Mouse (Mus musculus): ENCODE data around the gene Tsga10.
"Not testable (repeated sequence)": the region's sequence is repeated elsewhere in the genome, so short reads cannot be mapped to it uniquely, and the experiment has no call there.

The Tsga10 gene

DNA sequence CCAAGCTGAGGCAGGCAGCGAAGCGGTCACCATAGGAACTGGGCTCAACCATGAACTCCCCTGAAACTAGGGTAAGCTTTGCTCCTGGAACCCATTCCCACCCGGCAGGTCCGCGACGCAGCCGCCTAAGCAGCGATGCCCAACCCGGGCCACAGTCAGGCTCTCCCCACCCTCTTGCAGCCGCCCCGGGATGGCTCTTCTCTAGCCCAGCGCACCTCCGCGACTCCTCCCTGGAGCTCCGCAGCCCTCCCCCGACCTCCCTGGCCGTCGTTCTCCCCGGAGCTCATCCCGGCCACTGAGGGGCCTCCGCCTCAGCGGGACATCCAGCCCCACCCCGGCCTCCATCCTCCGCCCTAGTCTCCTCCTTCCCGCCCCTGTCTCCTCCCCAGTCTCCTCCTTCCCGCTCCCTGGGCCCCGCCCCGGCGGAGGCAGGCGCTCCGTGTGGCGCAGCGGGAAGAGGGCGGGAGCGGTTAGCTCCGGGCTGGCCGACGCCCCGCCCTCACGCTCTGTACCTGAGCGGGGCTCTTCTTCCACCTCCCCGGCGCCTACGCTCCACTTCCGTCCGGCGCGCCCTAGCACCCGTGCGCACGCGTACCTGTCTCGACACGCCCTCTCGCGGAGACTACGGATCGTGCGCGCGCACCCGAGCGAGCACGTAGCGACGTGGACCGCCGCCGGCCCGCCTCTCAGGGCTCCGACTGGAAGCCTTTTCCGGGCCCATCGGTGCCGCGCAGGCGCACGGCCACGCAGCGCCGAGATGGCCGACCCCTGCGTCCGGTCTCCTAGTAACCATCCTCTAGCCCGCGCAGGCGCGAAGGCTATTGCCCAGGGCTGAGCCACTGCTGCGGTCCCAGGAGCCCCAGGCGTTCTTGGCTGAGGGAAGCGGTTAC is 1.5 kb downstream of the Tsga10 start:
- DNase-seq (ENCODE audit: low read depth) = peak; percentile 99

DNA sequence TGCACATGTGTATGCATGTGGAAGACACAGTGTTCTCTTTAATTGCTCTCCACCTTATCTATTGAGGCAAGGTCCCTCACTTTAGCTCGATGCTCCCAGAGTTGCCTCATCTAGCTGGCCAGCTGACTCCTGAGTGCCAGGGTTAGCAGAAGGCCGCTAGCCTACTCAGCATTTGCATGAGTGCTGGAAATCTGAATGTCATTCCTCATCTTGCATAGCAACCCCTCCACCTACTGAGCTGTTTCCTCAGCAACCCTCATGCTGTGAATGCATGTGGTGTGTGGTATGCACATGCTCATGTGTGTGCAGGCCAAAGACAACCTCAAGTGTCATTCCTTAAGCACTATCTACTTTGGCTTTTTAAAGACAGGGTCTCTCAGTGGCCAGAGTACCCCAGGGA is 15.5 kb downstream of the Tsga10 start:
- DNase-seq (ENCODE audit: low read depth) = no peak

DNA sequence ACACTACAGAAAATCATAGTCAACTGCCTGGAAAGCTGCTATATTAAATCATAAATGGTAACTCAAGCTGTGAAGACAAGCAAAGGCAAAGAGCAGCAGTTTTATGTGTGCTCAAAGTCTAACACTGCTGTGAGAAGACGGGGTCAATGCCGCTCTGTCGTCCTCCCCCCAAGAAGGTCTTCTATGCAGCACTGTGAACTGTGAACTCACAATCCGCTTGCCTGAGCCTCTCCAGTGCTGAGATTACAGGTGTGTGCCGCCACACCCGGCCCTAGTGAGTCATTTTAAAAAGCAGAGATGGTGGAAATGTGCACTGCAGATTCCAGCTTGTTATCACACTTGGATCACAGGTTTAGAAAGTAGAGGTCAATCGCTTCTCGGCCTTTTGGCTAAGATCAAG is 19.4 kb downstream of the Tsga10 start:
- no peak for DNase-seq (ENCODE audit: low read depth)

DNA sequence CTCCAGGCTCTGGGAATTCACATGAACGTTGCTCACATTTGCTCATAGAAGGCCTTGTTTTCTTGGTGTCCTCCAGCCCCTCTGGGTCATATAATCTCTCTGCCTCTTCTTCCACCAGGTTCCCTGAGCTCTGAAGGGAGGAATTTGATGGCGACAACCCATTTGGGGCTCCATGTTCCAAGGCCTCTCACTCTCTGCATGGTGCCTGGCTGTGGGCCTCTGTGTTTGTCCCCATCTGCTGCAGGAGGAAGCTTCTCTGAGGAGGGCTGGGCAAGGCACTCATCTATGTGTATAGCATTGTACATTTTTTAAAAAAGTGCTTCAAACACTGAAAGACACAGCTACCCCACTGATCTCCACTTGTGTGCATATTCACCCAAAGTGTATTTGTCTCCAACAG is 34.5 kb downstream of the Tsga10 start:
- DNase-seq (ENCODE audit: low read depth) = no peak

DNA sequence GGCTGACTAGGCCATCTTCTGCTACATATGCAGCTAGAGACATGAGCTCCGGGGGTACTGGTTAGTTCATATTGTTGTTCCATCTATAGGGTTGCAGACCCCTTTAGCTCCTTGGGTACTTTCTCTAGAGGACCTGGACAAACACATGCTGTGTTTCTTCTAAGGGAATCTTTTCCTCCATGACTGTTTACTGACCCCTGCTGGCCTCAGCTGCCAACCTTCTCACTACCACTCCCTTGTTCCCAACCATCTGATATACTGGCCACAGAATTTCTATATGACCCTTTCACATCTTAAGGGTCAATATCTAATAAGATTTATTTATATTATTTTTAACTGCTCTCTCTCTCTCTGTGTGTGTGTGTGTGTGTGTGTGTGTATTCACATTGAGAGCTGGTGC is 63.9 kb downstream of the Tsga10 start:
- not testable (repeated sequence) for DNase-seq (ENCODE audit: low read depth)

DNA sequence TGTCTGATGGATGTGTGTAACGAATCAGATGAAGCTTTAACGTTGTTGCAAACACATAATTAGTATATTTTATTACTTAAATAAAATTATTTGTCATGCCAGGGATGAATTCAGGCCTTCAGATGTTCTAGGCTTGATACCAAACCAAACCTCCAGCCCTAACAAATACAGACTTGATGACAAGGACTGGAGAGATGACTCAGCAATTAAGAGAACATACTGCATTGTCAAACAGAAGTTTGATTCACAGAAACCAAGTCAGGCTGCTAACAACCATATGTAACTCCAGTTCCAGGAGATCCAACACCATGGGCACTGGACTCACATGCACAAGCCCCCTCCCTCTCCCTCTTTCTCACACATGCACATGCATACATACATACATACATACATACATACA is 65.9 kb downstream of the Tsga10 start:
- DNase-seq (ENCODE audit: low read depth) = no peak

DNA sequence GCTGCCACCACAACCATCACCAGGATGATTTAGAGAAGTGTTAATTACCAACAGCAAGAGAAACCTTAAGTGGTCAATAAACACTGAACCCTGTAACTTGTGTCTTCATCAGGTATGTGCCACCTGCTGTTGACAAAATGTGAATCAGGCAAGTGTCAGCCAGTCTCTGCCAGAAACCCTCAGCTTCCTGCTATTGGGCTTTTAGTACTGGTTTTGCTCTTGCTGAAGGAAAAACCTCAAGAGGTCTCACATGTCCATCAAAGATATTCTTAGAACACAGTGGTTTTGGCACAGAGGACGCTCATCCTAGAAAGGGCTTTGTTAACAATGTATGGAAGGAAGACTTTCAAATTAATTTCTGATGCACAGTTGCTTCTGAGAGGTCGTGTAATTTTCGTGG is 66.7 kb downstream of the Tsga10 start:
- no peak for DNase-seq (ENCODE audit: low read depth)

DNA sequence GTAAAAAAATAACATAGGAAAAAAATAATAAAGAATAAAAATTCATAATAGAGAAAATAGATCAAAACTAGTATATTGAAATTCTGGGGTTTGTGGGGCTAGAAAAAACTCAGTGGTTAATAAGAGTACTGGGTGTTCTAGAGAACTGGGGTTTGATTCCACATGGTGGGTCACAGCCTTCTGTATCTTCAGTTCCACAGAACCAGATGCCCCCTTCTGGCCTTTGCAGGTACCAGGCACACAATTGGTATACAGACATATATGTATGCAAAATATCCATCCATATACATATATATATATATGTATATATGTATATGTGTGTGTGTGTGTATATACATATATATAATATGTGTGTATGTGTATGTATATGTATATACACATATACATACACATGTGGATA is 106.8 kb downstream of the Tsga10 start:
- no peak for DNase-seq (ENCODE audit: low read depth)

DNA sequence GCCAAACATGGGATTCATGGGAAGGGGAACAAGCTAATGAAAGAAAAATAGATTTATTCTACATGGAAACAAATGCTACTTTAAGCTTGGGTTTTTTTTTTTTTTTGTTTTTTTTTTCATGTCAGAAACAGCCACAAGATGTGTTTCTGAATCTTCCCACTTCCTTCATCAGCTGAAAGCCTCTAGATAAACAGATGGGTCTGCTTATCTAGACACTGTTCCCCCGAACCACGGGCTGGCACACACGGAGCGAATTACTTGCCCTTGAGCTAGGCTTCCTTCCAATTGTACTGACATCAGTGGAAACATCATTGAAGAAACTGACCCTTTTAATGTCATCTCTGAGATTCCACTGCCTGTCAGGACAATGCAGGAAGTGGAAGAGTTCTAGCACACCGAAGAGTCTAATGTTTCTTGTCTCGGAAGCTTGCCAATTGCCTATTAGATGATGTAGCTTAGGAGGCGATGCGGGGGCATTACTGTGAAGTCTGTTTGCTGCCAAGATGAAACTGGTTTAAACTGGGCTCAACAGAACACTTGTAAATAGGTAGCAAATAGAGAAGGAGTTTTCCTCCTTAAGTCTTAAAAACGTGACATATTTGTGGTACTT is 121.5 kb downstream of the Tsga10 start:
- no peak for DNase-seq (ENCODE audit: low read depth)

DNA sequence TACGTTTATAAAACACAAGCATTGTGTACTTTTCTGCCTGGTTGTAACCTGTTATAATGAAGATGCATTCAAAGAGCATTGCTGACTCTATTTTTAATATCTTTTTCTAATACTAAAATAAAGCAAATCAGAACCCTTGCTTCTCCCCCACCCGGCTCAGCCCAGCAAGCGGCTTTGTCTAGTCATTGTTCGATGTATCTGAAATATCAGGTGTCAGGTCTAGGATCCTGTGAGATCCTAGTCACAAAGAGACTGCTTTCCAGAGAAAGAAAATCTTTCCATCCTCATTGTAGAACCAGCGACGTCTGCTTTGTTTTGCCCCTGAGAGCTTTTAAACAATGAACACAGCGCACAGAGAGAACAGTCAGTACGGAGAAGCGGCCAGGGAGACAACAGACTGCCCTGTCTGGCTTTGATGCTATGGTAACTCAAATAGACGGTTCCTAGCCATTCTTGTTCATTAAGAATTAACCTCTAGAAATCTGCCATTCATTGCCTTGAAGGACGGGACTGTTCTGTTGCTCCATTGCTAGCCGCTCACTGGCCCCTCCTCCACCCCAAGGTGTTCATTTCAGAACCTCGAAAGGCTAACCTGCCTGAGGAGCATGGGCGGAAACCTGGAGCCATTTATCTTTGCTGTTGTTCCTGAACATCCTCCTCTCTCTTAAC is 123.5 kb downstream of the Tsga10 start:
- DNase-seq (ENCODE audit: low read depth) = no peak

DNA sequence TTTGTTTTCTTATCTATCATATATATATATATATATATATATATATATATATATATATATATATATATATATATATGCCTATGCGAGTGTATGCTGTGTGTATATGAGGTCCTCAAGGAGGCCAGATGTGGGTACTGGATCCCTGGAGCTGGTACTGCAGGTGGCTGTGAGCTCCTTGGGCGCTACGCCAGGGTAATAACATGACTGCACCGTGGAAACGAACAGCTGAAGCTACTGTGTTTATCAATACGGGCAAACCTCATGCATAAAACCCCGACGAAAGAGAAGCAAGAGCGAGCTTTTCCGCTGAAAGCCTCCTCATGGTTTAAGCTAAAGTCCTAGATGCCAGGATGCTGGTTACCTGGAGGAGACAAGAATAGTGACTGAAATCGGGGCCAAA is 124.1 kb downstream of the Tsga10 start:
- DNase-seq (ENCODE audit: low read depth) = no peak

DNA sequence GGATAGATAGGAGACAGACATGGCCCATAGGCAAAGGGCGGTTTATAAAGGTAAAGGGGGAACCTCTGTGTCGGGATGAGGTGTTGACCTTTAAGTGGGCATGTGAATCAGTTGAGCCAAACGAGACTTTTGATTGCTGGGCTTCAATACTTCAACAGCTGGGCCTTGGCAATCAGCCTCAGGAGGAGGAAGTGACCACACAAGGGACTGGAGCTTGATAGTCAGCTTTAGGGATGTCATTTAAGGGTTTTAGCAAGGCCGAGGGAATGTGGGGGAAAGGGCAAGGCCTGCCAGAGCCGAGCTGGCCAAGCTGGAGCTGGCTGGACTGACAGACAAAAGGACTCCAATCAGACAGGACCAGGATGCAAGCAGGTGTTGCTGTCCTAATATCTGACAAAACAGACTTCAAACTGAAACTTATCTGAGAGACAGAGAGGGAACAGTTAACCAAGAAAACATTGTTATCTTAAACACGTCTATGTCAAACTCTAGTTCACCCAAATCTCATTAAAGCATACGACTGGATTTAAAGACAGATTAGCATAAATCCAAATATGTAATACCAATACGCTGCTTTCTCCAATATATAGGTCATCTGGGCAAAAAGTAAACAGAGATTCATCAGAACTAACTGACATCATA is 125.9 kb downstream of the Tsga10 start:
- DNase-seq (ENCODE audit: low read depth) = no peak

DNA sequence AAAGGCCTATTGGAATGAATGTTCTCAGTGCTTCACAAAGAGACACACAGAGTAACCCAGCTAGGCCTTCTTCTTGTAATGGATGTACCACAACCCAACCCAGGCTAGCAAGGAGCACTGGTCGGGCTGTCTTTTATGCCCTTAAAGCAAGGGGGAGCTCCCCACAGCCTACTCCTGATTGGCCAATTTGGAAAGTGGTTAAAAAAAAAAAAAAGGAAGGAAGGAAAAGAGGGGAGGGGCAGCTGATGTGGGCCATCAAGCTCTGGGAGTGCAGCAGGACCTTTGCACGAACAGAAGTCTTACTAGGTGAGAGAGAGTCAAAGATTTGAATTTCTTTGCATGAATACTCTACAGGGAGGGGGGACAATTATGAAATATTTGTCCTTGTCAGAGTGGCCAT is 127.3 kb downstream of the Tsga10 start:
- DNase-seq (ENCODE audit: low read depth) = no peak

DNA sequence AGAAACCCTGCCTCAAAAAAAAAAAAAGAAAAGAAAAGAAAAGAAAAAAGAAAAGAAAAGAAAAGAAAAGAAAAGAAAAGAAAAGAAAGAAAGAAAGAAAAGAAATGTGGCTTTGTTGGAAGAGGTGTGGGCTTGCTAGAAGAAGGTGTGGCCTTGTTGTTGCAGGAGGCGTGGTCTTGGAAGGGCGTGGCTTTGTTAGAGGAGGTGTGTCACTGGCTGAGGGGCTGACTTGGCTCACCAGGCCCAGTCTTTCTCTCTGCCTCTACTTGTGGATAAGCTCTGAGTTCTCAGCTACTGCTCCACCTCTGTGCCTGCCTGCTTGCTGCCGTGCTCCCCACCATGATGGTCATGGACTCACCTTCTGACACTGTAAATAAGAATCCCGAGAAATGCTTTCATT is 129.2 kb downstream of the Tsga10 start:
- DNase-seq (ENCODE audit: low read depth) = peak; percentile 6

DNA sequence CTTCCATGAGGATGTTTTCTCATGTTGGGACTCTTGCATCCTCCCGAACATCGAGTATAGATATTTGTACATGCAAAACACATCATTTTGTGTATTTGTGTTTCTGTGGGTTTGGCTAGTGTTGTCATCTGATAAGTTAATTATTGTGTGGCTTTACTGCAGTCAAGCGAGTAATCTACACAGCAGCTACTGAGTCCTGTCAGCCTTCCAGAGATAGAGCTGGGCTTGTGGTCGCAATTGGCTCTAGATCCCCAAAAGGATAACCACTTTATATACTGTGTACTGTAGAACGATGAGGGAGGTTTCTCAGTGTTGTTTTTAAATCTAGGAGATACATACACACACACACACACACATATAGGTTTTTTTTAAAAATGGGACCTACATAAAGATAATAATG is 130.3 kb downstream of the Tsga10 start:
- DNase-seq (ENCODE audit: low read depth) = no peak

DNA sequence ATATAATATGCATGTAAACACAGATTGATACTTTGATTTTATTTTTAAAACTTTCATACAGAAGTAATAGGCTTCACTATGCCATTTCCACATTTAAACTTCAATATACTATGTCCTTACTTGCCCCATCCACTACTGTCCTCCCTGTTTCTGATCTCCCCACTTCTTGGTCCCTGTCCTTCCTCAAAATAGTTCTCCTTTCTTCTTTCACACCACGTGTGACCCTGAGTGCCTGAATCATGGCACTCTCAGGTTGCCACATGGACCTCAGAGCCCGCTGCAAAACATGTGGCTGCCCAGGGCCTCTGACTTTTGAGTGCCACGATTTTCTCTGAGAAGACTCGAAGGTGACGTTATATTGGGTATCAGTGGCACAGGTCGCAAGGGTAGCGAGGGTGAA is 131.4 kb downstream of the Tsga10 start:
- DNase-seq (ENCODE audit: low read depth) = no peak

DNA sequence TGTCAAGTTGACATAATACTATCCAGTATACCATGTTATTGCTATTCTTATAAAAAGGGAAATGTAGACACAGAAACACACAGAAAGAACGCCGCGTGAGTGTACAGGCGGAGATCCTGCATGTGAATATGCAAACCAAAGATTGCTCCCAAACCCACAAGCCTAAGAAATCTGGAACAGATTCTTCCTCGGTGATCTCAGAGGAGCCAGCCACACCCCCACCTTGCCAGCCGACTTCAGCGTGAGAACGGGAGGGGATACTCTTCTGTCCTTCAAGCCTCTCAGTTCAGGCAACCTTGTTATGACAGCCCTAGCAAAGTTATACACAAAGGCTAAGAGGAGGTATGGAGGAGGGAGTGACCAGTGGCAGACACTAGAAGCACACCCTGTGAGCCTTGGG is 136.9 kb downstream of the Tsga10 start:
- DNase-seq (ENCODE audit: low read depth) = no peak

DNA sequence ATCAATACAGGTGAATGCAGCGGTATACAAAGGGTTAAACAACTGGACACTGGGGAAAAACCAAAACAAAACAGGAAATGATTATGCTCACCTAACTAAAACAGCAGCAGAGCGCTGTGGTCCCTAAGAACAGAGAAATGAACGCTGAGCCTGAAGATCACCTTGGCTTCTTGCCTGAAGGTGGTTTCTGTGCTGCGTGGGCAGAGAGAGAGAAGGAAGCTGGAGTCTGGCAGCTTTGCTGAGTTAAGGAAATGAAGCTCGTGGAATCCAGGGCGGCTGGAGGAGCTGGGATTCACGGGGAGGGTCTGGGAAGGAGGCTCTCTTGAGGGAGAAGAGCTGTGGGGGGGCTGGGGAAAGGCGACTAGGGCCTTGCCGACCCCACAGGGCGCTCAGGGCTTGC is 138.2 kb downstream of the Tsga10 start:
- no peak for DNase-seq (ENCODE audit: low read depth)

DNA sequence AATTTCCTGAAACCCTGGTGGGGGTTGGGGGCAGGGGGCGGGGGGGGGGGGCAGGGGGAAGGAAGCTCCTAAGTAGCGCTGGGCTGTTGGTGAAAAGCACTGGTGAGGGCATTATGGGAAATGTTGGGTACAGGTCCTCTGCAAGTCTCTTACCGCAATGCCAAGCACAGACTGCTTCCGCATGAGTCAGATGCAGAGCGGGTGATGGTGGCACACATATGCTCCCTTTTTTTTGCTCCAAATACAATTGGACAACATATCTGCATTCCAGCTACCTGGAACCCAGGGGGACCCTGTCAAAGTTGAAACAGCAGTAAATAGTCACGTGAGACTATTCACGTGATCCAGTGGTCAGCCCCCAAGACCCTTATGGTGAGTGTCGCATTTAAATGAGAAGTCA is 139.0 kb downstream of the Tsga10 start:
- no peak for DNase-seq (ENCODE audit: low read depth)

DNA sequence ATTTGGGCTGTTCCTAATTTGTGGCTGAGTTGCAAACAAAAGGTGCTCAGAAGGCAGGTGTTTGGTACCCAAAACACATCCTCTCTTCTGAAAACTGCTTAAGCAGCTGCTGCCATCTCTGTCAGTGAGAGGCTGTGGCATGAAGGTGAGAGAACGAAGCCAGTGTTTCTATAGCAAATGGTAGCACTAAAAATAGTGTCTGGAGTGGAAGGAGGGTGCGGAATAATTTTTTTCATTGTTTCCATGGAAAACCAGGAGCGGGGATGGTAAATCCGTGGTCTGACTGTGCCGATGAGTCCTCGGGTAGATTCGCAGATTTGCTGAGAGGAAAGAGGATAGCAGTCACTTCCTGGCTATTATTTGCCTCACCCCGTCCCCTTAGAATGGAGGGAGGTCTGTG is 139.8 kb downstream of the Tsga10 start:
- no peak for DNase-seq (ENCODE audit: low read depth)

DNA sequence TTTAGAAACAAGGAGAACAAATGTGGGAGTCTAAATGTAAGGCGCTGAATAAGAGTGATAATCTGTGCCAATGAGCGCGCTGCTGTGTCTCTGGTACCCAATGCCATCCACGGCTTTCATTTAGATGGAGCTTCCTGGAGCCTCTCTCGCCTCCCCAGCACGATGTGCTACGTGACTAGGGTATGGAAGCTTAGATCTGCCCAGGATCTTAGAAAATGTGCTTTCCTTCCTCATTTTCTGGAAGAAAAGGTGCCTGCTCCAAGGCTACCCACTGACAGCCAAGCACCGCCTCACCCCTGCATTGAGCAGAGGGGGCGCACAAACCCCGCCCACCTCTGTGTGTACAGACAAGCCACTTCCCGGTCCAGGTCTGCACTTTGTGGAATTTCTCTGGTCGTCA is 140.3 kb downstream of the Tsga10 start:
- no peak for DNase-seq (ENCODE audit: low read depth)

DNA sequence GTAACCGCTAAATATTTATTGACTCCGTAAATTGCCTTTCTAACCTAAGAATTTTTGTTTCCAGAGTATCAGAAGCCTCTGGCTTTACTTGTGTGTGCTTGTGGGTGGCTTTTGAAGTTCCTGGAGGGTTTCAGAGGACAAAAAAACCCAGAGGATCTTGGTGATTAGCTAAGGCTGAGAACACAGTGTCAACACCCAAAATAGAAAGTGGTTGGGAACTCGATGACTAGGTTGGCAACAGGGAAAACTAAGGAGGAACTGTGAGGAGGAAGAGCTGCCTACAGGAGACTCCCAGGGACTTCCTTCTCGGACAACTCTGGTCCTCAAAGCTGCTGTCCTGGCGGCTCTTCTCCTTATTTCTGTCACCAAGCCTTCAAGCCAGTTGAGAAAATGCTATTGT is 145.1 kb downstream of the Tsga10 start:
- DNase-seq (ENCODE audit: low read depth) = no peak
